Mouse (Mus musculus): ENCODE results near the gene Atad1.
"Not testable (repeated sequence)": the region's sequence is repeated elsewhere in the genome, so short reads cannot be mapped to it uniquely, and the experiment has no call there.

DNA sequence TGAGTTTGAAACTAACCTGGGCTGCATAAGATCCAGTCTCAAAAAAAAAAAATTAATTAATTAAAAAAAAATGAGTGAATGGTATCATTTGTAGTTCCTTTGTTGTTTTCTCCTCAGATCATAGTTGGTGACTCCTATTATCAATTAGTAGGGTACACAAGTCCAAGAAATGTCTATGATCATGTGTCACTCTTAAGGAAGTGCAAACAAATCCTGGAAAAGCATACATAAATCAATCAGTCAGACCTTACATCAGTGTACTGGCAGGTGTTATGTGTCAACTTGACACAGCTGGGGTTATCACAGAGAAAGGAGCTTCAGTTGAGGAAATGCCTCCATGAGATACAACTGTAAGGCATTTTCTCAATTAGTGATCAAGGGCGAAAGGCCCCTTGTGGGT lies 71.8 kb downstream of the Atad1 start:
- TF ChIP-seq CTCF (IDR thresholded peaks at IDR 0.05; ENCODE audit: control insufficient read depth, insufficient read depth, insufficient read length); MAX (IDR thresholded peaks at IDR 0.05); USF1 (IDR thresholded peaks at IDR 0.05; ENCODE audit: low read depth); MYOG (IDR thresholded peaks at IDR 0.05; ENCODE audit: control insufficient read depth, extremely low read depth, insufficient read length): not testable (repeated sequence)

Measured in C2C12 (cell line).